Mouse (Mus musculus): Measurements from ENCODE around the gene Syt1. TPM values are rescaled to one million over a fixed set of nuclear protein-coding genes. Genes with fewer than 3 reads are reported as not detected.

The Syt1 gene
- polyA plus RNA-seq, 1 experiment from 2014 or later = 109 TPM

- H3K4me1 ChIP-seq (replicated peaks; ENCODE audit: control insufficient read depth, insufficient read depth, low read length) = no peaks in the 10 kb centered on the region
- H3K27me3 ChIP-seq (replicated peaks; ENCODE audit: control insufficient read depth, insufficient read depth, low read length) = no peaks in the 10 kb centered on the region
- no peak overlapping the region for H3K9ac ChIP-seq (replicated peaks; ENCODE audit: low read depth, low read length)
- H3K4me2 ChIP-seq (ENCODE audit: low read length) = no peak overlapping the region
- no peaks in the 10 kb centered on the region for H3K9me3 ChIP-seq (ENCODE audit: control insufficient read depth, low read length)
- no peaks in the 10 kb centered on the region for H3K36me3 ChIP-seq (ENCODE audit: control insufficient read depth, insufficient read depth)
- ATAC-seq = no peak
- no peak overlapping the region for H3K27ac ChIP-seq (ENCODE audit: low read length)
- no peak overlapping the region for H3K4me3 ChIP-seq (replicated peaks; ENCODE audit: low read length)
- WGBS = 92% methylated on average over 2 of the region's 2 CpGs
Measured at GRCm38 (mm10) chr10:108743759-108744158, 267.0 kb downstream of the Syt1 start.

- H3K9ac ChIP-seq (replicated peaks; ENCODE audit: low read depth, low read length) = no peak overlapping the region
- H3K9me3 ChIP-seq (ENCODE audit: control insufficient read depth, low read length) = peaks cover 2% of the 10 kb centered on the region; the same call in 1 of the 2 replicates
- WGBS = 76% methylated on average over 2 of the region's 2 CpGs
- H3K4me1 ChIP-seq (replicated peaks; ENCODE audit: control insufficient read depth, insufficient read depth, low read length) = no peaks in the 10 kb centered on the region
- no peak overlapping the region for H3K4me3 ChIP-seq (replicated peaks; ENCODE audit: low read length)
- H3K36me3 ChIP-seq (ENCODE audit: control insufficient read depth, insufficient read depth) = no peaks in the 10 kb centered on the region
- peak; percentile 64; the same call in 1 of the 2 replicates for ATAC-seq
- no peak overlapping the region for H3K4me2 ChIP-seq (ENCODE audit: low read length)
- H3K27ac ChIP-seq (ENCODE audit: low read length) = no peak overlapping the region
- H3K27me3 ChIP-seq (replicated peaks; ENCODE audit: control insufficient read depth, insufficient read depth, low read length) = no peaks in the 10 kb centered on the region
Measured at GRCm38 (mm10) chr10:108733982-108734381, 276.8 kb downstream of the Syt1 start.

GRCm38 (mm10) chr10:108728961-108729360, 281.8 kb downstream of the Syt1 start:
- no peaks in the 10 kb centered on the region for H3K36me3 ChIP-seq (ENCODE audit: control insufficient read depth, insufficient read depth)
- no peak for ATAC-seq
- 56% methylated on average over 8 of the region's 8 CpGs for WGBS
- H3K9me3 ChIP-seq (ENCODE audit: control insufficient read depth, low read length) = peaks cover 2% of the 10 kb centered on the region; the same call in 1 of the 2 replicates
- H3K4me1 ChIP-seq (replicated peaks; ENCODE audit: control insufficient read depth, insufficient read depth, low read length) = no peaks in the 10 kb centered on the region
- no peak overlapping the region for H3K4me2 ChIP-seq (ENCODE audit: low read length)
- no peaks in the 10 kb centered on the region for H3K27me3 ChIP-seq (replicated peaks; ENCODE audit: control insufficient read depth, insufficient read depth, low read length)
- no peak overlapping the region for H3K27ac ChIP-seq (ENCODE audit: low read length)
- no peak overlapping the region for H3K9ac ChIP-seq (replicated peaks; ENCODE audit: low read depth, low read length)
- H3K4me3 ChIP-seq (replicated peaks; ENCODE audit: low read length) = no peak overlapping the region

- no peak overlapping the region for H3K4me3 ChIP-seq (replicated peaks; ENCODE audit: low read length)
- 82% methylated on average over 4 of the region's 4 CpGs for WGBS
- H3K9me3 ChIP-seq (ENCODE audit: control insufficient read depth, low read length) = no peaks in the 10 kb centered on the region
- H3K4me2 ChIP-seq (ENCODE audit: low read length) = no peak overlapping the region
- H3K9ac ChIP-seq (replicated peaks; ENCODE audit: low read depth, low read length) = no peak overlapping the region
- ATAC-seq = no peak
- H3K27ac ChIP-seq (ENCODE audit: low read length) = no peak overlapping the region
- no peaks in the 10 kb centered on the region for H3K36me3 ChIP-seq (ENCODE audit: control insufficient read depth, insufficient read depth)
- no peaks in the 10 kb centered on the region for H3K27me3 ChIP-seq (replicated peaks; ENCODE audit: control insufficient read depth, insufficient read depth, low read length)
- no peaks in the 10 kb centered on the region for H3K4me1 ChIP-seq (replicated peaks; ENCODE audit: control insufficient read depth, insufficient read depth, low read length)
Measured at GRCm38 (mm10) chr10:108726391-108726790, 284.4 kb downstream of the Syt1 start.

GRCm38 (mm10) chr10:108724878-108725277, 285.9 kb downstream of the Syt1 start:
- H3K4me1 ChIP-seq (replicated peaks; ENCODE audit: control insufficient read depth, insufficient read depth, low read length) = no peaks in the 10 kb centered on the region
- WGBS = 63% methylated on average over 3 of the region's 3 CpGs
- no peaks in the 10 kb centered on the region for H3K27me3 ChIP-seq (replicated peaks; ENCODE audit: control insufficient read depth, insufficient read depth, low read length)
- H3K9me3 ChIP-seq (ENCODE audit: control insufficient read depth, low read length) = no peaks in the 10 kb centered on the region
- ATAC-seq = no peak
- no peaks in the 10 kb centered on the region for H3K36me3 ChIP-seq (ENCODE audit: control insufficient read depth, insufficient read depth)
- H3K9ac ChIP-seq (replicated peaks; ENCODE audit: low read depth, low read length) = no peak overlapping the region
- no peak overlapping the region for H3K4me2 ChIP-seq (ENCODE audit: low read length)
- H3K27ac ChIP-seq (ENCODE audit: low read length) = no peak overlapping the region
- no peak overlapping the region for H3K4me3 ChIP-seq (replicated peaks; ENCODE audit: low read length)

GRCm38 (mm10) chr10:108710514-108710913, 300.3 kb downstream of the Syt1 start:
- no peaks in the 10 kb centered on the region for H3K36me3 ChIP-seq (ENCODE audit: control insufficient read depth, insufficient read depth)
- 0 out of 2 replicates have a peak, but pooled peaks cover 2% of the 10 kb centered on the region for H3K4me1 ChIP-seq (replicated peaks; ENCODE audit: control insufficient read depth, insufficient read depth, low read length)
- no peaks in the 10 kb centered on the region for H3K27me3 ChIP-seq (replicated peaks; ENCODE audit: control insufficient read depth, insufficient read depth, low read length)
- H3K9ac ChIP-seq (replicated peaks; ENCODE audit: low read depth, low read length) = no peak overlapping the region
- ATAC-seq = peak; percentile 85
- H3K4me2 ChIP-seq (ENCODE audit: low read length) = 0 out of 2 replicates have a peak overlapping the region, but pooled peaks have one; percentile 4
- WGBS = 46% methylated on average over 5 of the region's 5 CpGs
- H3K4me3 ChIP-seq (replicated peaks; ENCODE audit: low read length) = no peak overlapping the region
- no peaks in the 10 kb centered on the region for H3K9me3 ChIP-seq (ENCODE audit: control insufficient read depth, low read length)
- H3K27ac ChIP-seq (ENCODE audit: low read length) = no peak overlapping the region

- H3K4me2 ChIP-seq (ENCODE audit: low read length) = no peak overlapping the region
- H3K9ac ChIP-seq (replicated peaks; ENCODE audit: low read depth, low read length) = no peak overlapping the region
- H3K27ac ChIP-seq (ENCODE audit: low read length) = no peak overlapping the region
- ATAC-seq = no peak
- H3K9me3 ChIP-seq (ENCODE audit: control insufficient read depth, low read length) = no peaks in the 10 kb centered on the region
- peaks cover 6% of the 10 kb centered on the region for H3K4me1 ChIP-seq (replicated peaks; ENCODE audit: control insufficient read depth, insufficient read depth, low read length)
- H3K36me3 ChIP-seq (ENCODE audit: control insufficient read depth, insufficient read depth) = no peaks in the 10 kb centered on the region
- H3K27me3 ChIP-seq (replicated peaks; ENCODE audit: control insufficient read depth, insufficient read depth, low read length) = no peaks in the 10 kb centered on the region
- 77% methylated on average over 3 of the region's 3 CpGs for WGBS
- no peak overlapping the region for H3K4me3 ChIP-seq (replicated peaks; ENCODE audit: low read length)
Measured at GRCm38 (mm10) chr10:108705658-108706057, 305.1 kb downstream of the Syt1 start.

GRCm38 (mm10) chr10:108701361-108702128, 309.2 kb downstream of the Syt1 start:
- Histone ChIP-seq H3K27me3 (replicated peaks; ENCODE audit: control insufficient read depth, insufficient read depth, low read length) (no peaks in the 10 kb centered on the region), H3K27ac (ENCODE audit: low read length) (peak overlapping the region; percentile 63; the same call in 1 of the 2 replicates), H3K36me3 (ENCODE audit: control insufficient read depth, insufficient read depth) (no peaks in the 10 kb centered on the region), H3K9ac (replicated peaks; ENCODE audit: low read depth, low read length) (no peak overlapping the region; the same call in 1 of the 2 replicates), H3K9me3 (ENCODE audit: control insufficient read depth, low read length) (no peaks in the 10 kb centered on the region), H3K4me3 (replicated peaks; ENCODE audit: low read length) (no peak overlapping the region), H3K4me2 (ENCODE audit: low read length) (peak overlapping the region; percentile 37), H3K4me1 (replicated peaks; ENCODE audit: control insufficient read depth, insufficient read depth, low read length) (peaks cover 6% of the 10 kb centered on the region)
- WGBS = 6% methylated on average over 14 of the region's 14 CpGs
- peak; percentile 70 for ATAC-seq

GRCm38 (mm10) chr10:108699946-108700345, 310.8 kb downstream of the Syt1 start, which contains the start of gene Gm5136:
Gene Gm5136, minus strand, starts transcription at chr10:108700160.
- Histone ChIP-seq H3K27me3 (replicated peaks; ENCODE audit: control insufficient read depth, insufficient read depth, low read length) (no peaks in the 10 kb centered on the region), H3K36me3 (ENCODE audit: control insufficient read depth, insufficient read depth) (no peaks in the 10 kb centered on the region), H3K9me3 (ENCODE audit: control insufficient read depth, low read length) (no peaks in the 10 kb centered on the region), H3K4me2 (ENCODE audit: low read length) (no peak within 1 kb of the TSS), H3K9ac (replicated peaks; ENCODE audit: low read depth, low read length) (no peak within 1 kb of the TSS), H3K4me1 (replicated peaks; ENCODE audit: control insufficient read depth, insufficient read depth, low read length) (peaks cover 6% of the 10 kb centered on the region), H3K4me3 (replicated peaks; ENCODE audit: low read length) (no peak within 1 kb of the TSS), H3K27ac (ENCODE audit: low read length) (no peak within 1 kb of the TSS)
- ATAC-seq = no peak
- WGBS = 95% methylated on average over 9 of the region's 9 CpGs

Measured in forebrain, embryonic 16.5 days (tissue).